Mouse (Mus musculus): ENCODE measurements around the gene Tmem125.

- TF ChIP-seq CTCF (IDR thresholded peaks at IDR 0.05; ENCODE audit: borderline replicate concordance, extremely low read depth, insufficient read depth, insufficient read length) = no peak
- TF ChIP-seq POLR2A (IDR thresholded peaks at IDR 0.05; ENCODE audit: borderline replicate concordance, extremely low read depth, insufficient read depth, insufficient read length, poor library complexity, severe bottlenecking) = no peak
These were observed 10.7 kb downstream of the Tmem125 start for GRCm38 (mm10) chr4:118533156-118533555.
